Mouse (Mus musculus) lung, adult 18-20 months (tissue): ENCODE results near the gene Kndc1.

Experiments
- DNase-seq, 2 experiments: peaks; one replicate each; pipeline ENCODE4 v3.0.0; 2022; ENCODE audit warnings: mixed read lengths in 2 of 2

The Kndc1 gene

DNA sequence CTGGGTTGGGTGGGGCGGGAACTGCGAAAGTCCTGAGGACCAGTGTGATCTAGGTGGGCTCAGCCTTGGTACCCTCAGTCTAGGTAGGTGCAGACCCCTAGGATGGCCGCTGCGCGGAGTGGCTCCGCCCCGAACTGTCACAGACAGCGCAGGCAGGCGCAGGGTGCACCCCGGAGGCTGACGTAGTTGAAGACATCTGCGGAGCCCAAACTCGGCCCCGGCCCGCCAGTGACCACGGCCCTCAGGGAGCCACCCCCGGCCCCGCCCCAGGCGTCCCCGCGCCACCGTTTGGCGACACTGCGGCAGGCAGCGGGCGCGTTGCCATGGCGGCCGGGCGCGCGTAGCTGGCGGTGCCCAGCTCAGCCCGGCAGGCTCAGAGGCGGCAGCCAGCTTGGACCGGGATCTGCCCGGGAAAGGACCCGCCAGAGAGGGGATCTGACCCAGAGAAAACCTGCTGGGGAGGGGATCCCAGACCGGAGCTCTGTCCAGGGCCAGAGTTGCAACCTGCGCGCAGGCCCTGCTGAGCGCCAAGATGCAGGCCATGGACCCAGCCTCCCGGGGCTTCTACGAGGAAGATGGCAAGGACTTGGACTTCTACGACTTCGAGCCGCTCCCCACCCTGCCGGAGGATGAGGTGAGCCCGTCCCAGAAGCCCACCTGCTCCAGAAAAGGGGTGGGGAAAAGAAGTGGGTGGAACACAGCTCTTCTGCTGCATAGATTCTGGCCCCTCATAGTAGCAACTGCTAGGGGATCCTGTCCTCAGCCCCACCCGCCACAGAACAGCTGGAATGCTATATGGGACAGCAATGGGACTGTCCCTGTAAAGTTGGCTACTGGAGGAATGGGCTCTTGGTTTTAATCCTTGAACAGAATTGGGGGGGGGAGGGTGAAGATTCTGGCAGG is at the start of gene Kndc1:
Gene Kndc1 (plus strand): TSS at position 42 of the 903 bp plus-strand sequence.
- peak; percentile 11 to 25 for DNase-seq

GRCm38 (mm10) chr7:139845101-139845500 is 49.4 kb upstream of the Kndc1 start:
- DNase-seq, result no peak

DNA sequence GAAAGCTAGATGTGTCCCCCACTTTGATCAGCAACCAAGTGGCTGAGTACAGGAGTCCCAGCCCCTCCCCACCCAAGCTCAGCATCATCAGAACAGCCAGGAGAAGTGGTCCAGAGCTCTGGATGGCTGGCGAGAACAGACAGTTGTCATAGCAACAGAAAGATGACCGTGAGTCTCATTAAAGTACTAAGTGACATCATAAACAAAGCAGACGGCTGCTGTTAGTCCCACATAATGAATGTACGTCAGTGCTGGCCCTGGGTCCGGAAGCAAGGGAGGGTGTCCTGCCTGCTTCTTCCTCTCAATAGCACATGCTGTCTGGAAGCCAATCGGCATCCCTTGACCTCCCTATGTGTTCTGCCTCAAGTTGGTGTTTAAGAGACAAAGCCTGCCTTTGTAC is 44.3 kb upstream of the Kndc1 start:
- no peak for DNase-seq

DNA sequence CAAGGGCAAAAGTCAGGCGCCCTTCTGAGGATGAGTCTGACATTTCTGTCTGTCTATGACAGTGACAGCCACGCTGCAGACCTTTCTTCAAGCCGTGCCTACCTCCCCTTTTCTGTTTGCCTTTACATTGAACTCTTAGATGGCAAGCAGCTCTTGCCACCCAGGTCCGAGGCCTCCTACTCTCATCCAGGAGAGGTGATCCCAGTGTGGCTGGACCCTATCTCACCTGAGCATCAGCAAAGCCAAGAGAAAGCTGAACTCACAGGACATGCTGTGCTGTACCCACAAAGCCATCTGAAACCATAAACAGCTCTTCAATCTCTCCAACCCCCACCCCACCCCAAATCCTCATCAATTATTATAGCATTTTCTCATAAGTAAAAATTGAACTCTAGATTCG is 43.8 kb upstream of the Kndc1 start:
- no peak for DNase-seq

GRCm38 (mm10) chr7:139851098-139851497 is 43.4 kb upstream of the Kndc1 start:
- no peak for DNase-seq

GRCm38 (mm10) chr7:139855261-139855660 is 39.2 kb upstream of the Kndc1 start:
- no peak for DNase-seq

- peak; percentile 25 to 48 for DNase-seq
Measured at GRCm38 (mm10) chr7:139861411-139861810, 33.1 kb upstream of the Kndc1 start.

DNA sequence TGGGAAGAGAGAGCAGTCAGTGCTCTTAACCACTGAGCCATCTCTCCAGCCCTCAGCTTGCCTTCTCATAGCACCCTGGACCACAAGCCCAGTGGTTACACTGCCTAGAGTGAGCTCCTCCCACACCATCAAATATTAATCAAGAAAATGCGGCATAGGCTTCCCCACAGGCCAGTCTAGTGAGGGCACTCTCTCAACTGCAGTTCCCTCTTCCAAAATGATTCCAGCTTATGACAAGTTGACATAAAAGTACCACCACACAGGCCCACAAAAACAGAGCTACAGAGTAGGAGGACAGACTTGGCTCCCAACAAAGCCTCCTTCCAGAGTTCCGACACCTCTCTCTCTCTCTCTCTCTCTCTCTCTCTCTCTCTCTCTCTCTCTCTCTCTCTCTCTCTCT is 31.4 kb upstream of the Kndc1 start:
- no peak for DNase-seq

DNA sequence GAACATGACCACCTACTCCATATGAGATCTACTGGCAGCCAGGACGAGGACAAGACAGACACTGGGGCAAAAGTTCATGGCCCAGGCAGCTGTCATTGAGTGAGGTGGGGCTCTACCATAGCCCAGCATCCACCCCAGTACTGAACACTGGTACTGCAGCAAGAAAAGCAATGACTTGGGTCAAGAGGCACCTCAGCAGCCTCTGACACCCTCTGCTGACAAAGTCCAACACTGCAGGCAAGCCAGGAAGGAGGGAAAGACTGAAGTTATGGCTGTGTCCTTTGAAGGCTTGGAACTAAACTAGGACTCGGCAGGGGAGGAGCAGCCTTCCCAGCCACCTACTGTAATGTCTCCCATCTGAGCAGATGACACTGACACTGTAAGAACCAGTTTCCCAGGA is 30.2 kb upstream of the Kndc1 start:
- DNase-seq, result no peak

- no peak for DNase-seq
Measured at GRCm38 (mm10) chr7:139864871-139865270, 29.6 kb upstream of the Kndc1 start.

DNA sequence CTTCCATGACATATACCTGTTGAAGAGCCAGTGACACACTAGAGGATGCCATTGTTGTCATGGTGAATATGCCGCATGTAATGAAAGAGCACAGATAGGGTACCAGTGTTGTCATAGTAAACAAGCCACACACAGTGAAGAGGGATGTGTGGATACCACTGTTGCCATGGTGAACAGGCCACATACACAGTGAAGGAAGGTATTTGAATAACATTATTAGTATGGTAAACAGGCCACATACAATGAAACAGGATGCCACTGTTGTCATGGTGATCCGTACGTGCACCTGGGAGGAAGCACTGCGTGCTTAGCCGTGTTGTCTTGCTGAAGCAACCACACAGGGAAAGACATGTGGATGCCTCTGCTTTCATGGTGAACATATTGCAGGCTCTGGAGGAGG is 23.5 kb upstream of the Kndc1 start:
- no peak for DNase-seq

GRCm38 (mm10) chr7:139877167-139877792 is 17.2 kb upstream of the Kndc1 start:
- no peak for DNase-seq

DNA sequence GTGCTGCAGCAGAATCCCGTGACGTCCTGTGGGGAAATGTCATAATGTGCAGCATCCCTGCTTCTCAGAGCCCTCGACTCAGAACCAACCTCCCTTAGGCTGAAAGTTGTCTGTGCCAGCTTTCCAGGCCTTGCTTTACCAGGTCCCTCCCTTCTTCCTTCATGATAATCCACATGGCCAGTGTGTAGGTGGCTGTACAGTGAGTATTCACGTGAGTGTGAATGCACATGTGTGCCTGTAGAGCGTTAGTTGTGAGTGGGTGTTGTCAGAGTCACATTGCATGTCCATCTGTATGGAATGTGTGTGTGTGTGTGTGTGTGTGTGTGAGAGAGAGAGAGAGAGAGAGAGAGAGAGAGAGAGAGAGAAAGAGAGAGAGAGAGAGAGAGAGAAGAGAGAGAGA is 16.4 kb upstream of the Kndc1 start:
- DNase-seq, result no peak

GRCm38 (mm10) chr7:139878621-139879020 is 15.9 kb upstream of the Kndc1 start:
- DNase-seq, result no peak

- DNase-seq, result no peak
Measured at GRCm38 (mm10) chr7:139883545-139883944, 11.0 kb upstream of the Kndc1 start.

GRCm38 (mm10) chr7:139891779-139892178 is 2.7 kb upstream of the Kndc1 start:
- no peak for DNase-seq

- DNase-seq, result no peak
Measured at GRCm38 (mm10) chr7:139896271-139896670, 1.8 kb downstream of the Kndc1 start.

DNA sequence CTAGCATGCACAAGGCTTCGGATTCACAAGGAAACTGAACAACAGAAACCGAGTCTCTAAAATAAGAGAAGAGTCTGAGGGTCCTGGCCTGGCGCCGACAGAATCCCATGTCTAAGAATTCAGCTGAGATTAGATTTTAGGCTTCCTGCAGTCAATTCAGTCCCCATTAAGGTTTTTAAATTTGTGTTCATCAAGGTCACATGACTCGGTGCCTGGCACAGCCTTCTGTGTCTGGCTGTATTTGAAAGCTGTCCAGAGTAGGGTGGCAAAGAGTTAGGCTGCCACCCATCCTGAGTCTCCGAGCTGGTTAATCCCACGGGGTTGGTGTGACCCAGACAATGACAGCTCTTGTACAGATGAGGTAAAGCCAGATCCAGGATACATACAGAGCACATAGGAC is 2.3 kb downstream of the Kndc1 start:
- DNase-seq, result no peak

GRCm38 (mm10) chr7:139898606-139899005 is 4.1 kb downstream of the Kndc1 start:
- DNase-seq, result no peak

DNA sequence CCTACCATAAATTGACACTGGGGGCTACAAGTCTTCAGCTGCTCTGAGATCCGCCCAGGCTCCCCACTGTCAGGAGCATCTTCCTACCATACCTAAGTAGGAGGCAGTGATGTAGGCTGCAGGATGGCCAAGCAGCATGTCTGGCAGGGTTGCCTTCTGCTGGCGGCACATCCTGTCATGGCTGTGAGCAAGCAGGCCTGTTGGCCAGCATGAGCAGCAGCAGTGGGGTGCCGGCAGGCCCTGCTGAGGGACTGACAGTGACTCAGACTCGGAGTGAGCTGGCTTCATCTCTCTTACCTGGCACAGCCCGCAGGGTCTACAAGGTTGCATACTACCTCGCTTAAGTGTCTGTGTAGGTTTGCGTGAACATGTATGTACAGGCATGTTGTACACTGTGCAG is 5.0 kb downstream of the Kndc1 start:
- DNase-seq, result no peak

- DNase-seq, result no peak
Measured at GRCm38 (mm10) chr7:139900456-139900855, 6.0 kb downstream of the Kndc1 start.

DNA sequence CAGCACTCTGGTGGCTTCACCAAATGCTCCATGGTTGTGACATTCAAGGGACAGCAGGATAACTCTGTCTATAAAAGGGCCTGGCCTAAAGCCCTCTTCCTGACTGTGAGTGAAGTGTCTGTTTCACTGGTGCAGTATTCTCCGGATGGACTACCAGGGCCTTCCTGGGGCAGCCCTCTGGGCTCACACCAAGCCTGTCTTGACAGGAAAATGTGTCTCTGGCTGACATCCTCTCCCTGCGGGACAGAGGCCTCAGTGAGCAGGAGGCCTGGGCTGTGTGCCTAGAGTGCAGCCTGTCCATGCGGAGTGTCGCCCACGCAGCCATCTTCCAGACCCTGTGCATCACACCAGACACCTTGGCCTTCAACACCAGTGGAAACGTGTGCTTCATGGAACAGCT is 6.4 kb downstream of the Kndc1 start:
- DNase-seq, result no peak

DNA sequence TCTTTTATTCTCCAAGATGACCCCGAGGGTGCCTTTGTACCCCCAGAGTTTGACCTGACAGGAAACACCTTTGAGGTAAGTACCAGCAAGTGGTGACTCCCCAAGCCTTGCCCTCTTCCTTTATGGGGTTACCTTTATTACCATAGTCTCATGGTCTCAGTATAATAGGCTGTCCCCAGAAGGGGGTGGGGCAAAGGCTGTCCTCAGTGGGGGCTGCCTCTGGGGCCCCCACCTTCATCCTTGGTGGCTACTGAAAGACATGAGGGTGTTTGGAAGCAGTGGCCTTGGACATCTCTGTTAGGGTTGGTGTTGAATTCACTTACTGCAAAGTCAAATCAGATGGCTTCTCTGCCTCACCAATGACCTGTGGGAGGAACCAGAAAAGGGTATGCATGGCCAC is 7.5 kb downstream of the Kndc1 start:
- no peak for DNase-seq

DNA sequence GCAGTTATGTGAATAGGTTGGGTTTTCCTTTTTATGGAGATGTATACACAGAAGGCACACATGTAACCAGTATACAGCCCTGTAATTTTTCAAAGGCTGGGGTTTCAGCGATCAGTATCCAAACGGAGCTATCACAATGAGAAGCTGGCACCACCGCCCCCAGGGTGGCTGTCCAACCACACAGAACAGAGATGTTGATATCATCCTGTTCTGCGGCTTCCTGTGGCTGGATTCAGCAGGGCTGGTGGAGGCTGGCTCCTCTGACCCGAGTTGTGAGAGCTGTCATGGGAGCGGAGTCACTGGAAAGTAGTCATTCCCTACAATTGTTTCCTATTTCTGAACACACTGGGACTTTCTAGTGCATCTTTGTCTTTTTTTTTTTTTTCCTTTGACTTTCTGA is 10.8 kb downstream of the Kndc1 start:
- DNase-seq, result no peak
